Mouse (Mus musculus) olfactory bulb, adult 2 months (tissue): ENCODE results near the gene Atp6v0c. TPM values are rescaled to one million over a fixed set of nuclear protein-coding genes. Genes with fewer than 3 reads are reported as not detected.
A peak's percentile ranks its signal among the peaks of the same experiment; 100 is the strongest.

Experiments
- H3K27ac ChIP-seq: fragments of 200-500 bp; 2 replicates; pipeline ENCODE4 v1.5.1; 2012; ENCODE audit warnings: low read depth, low read length; ENCODE audit not compliant: insufficient read depth
- H3K4me1 ChIP-seq: fragments of 200-500 bp; 2 replicates; pipeline ENCODE4 v1.6.1; 2012; ENCODE audit warnings: low read length; ENCODE audit not compliant: control insufficient read depth, insufficient read depth
- H3K4me3 ChIP-seq: fragments of 200-500 bp; 2 replicates; pipeline ENCODE4 v1.5.1; 2012; ENCODE audit warnings: mild to moderate bottlenecking, low read depth, low read length, moderate library complexity; ENCODE audit not compliant: insufficient read depth
- CTCF ChIP-seq: fragments of 200-500 bp; IDR thresholded peaks from 2 replicates; pipeline ENCODE4 v1.5.1; 2012; ENCODE audit warnings: low read depth, mild to moderate bottlenecking, low read length, moderate library complexity; ENCODE audit not compliant: insufficient read depth
- POLR2A ChIP-seq: fragments of 200-500 bp; IDR thresholded peaks from 2 replicates; pipeline ENCODE4 v1.6.1; 2012; ENCODE audit warnings: mild to moderate bottlenecking, low read depth, low read length, moderate library complexity; ENCODE audit not compliant: insufficient read depth
- WGBS: fragments of 180-500 bp; shearing (Covaris S2); methylation state at CpG from one replicate; pipeline ENCODE4 v1.1.7; 2018; 5-methylcytosine and 5-hydroxymethylcytosine counted together
- polyA plus RNA-seq: library from polyadenylated mRNA; stranded (reverse); fragments of >200 nt; gene quantifications from 2 replicates; pipeline ENCODE4 v1.2.4, GENCODE M21; 2012; ENCODE audit warnings: low replicate concordance; ENCODE audit not compliant: missing spikeins, insufficient read depth, insufficient read length

The Atp6v0c gene
- polyA plus RNA-seq, 1 experiment = not detected

- WGBS = 1% methylated on average over 26 of the region's 26 CpGs
- TF ChIP-seq CTCF (peak; percentile 50), POLR2A (no peak)
- Histone ChIP-seq H3K4me1 (peaks cover 8% of the 10 kb centered on the region), H3K27ac (no peak overlapping the region), H3K4me3 (peak overlapping the region; percentile 34)
Measured at GRCm38 (mm10) chr17:24151890-24152563, 17.5 kb downstream of the Atp6v0c start.

DNA sequence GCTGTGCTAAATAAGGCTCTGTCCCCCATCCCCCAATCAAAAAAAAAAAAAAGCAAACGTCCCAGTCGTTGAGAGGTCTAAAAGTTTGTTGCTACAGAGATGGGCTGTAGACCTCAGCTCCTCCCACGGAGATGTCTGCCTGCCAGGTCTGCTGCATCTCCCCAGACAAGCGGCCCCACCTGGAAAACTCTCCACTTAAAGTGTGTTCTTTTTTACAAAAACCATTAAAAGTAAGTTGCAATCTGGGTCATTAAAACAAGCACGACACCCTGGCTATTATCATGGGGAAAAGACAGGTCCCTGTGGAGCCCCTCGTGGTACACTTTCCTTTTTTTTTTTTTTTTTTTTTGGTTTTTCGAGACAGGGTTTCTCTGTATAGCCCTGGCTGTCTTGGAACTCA is 18.1 kb downstream of the Atp6v0c start:
- H3K27ac ChIP-seq = no peak overlapping the region
- H3K4me1 ChIP-seq = peaks cover 8% of the 10 kb centered on the region
- TF ChIP-seq CTCF = no peak
- no peak for TF ChIP-seq POLR2A
- WGBS = 10% methylated on average over 7 of the region's 7 CpGs
- H3K4me3 ChIP-seq = no peak overlapping the region

- Histone ChIP-seq H3K27ac (no peak within 1 kb of the TSS), H3K4me1 (peaks cover 8% of the 10 kb centered on the region), H3K4me3 (peak within 1 kb of the TSS; percentile 34; the same call in 1 of the 2 replicates)
- 90% methylated on average over 2 of the region's 2 CpGs for WGBS
- TF ChIP-seq CTCF = no peak
Measured at GRCm38 (mm10) chr17:24150824-24151223, 18.7 kb downstream of the Atp6v0c start, which contains the start of gene Pdpk1. Gene Pdpk1, minus strand, starts transcription at chr17:24150924.

DNA sequence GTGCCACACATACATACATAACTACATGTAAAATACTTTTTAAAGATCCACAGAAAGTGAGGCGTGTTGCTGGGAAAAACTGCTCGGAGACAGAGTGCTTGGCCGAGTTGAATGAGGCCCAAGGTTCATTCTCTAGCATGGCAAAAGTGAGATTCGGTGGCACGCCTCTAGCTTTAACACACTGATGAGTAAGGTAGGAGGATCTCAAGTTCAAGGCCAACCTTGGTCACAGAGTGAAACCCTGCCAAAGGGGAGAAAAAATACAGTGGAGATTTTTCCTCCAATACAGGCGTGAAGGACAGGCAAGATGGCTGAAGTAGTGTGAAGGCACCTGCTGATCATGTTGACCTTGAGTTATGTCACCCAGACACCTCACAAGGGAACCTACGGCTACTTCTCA is 20.1 kb downstream of the Atp6v0c start:
- H3K4me3 ChIP-seq = no peak overlapping the region
- WGBS = 94% methylated on average over 7 of the region's 7 CpGs
- no peak for TF ChIP-seq CTCF
- no peak for TF ChIP-seq POLR2A

DNA sequence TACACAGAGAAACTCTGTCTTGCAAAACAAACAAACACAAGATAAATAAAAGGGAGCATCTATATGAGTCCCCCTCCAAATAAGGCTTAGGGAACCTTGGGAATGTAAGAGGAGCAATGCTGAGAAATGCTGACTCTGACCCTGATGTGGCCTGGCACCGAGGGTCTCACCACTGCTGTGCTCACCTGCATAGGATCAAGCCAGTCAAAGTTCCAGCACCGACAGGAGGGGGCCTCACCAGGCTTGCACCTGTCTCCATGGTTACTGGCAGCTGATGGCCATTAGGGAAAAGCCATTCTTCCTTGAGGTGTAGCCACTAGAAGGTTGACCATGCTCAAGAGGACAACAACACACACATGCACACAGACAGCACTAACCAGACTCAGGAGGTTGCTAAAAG is 26.6 kb downstream of the Atp6v0c start:
- 44% methylated on average over 2 of the region's 2 CpGs for WGBS
- Histone ChIP-seq H3K4me1 (peaks cover 8% of the 10 kb centered on the region), H3K27ac (no peak overlapping the region), H3K4me3 (no peak overlapping the region)
- no peak for TF ChIP-seq CTCF
- no peak for TF ChIP-seq POLR2A

More for the DNA sequence above, 20.1 kb downstream of the Atp6v0c start:
- H3K27ac ChIP-seq = no peak overlapping the region
- peaks cover 8% of the 10 kb centered on the region for H3K4me1 ChIP-seq

GRCm38 (mm10) chr17:24141425-24141920 is 28.0 kb downstream of the Atp6v0c start:
- no peak for TF ChIP-seq CTCF
- TF ChIP-seq POLR2A = peak; percentile 70
- under 1% methylated on average over 52 of the region's 57 CpGs for WGBS
- peak overlapping the region; percentile 100 for H3K4me3 ChIP-seq
- peaks cover 8% of the 10 kb centered on the region for H3K4me1 ChIP-seq
- H3K27ac ChIP-seq = peak overlapping the region; percentile 96

GRCm38 (mm10) chr17:24140845-24141424 is 28.6 kb downstream of the Atp6v0c start:
- H3K27ac ChIP-seq = peak overlapping the region; percentile 96
- TF ChIP-seq CTCF (no peak), POLR2A (no peak)
- under 1% methylated on average over 43 of the region's 43 CpGs for WGBS
- H3K4me3 ChIP-seq = peak overlapping the region; percentile 100
- H3K4me1 ChIP-seq = peaks cover 8% of the 10 kb centered on the region

- no peak overlapping the region for H3K4me3 ChIP-seq
- H3K27ac ChIP-seq = no peak overlapping the region
- 67% methylated on average over 4 of the region's 4 CpGs for WGBS
- TF ChIP-seq POLR2A (no peak), CTCF (no peak)
- peaks cover 8% of the 10 kb centered on the region for H3K4me1 ChIP-seq
Measured at GRCm38 (mm10) chr17:24139968-24140367, 29.5 kb downstream of the Atp6v0c start.

DNA sequence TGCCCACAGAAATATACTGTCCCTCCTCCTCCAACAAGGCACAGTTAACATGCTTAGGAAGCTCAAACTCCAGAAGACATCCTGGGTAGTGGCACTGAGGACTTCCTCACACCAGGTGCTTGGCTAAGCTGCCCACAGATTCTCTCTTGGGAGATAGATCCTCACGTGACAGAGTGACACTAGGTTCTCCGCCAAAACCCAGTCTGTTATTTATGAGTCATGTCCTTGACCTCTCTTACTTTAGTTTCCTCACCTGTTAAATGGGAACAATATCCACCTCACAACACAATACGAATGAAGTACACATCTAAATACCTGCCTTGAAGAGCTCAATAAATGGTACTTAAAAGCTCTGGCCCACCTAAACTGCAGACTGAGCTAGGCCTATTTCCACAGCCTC is 30.2 kb downstream of the Atp6v0c start:
- WGBS = 82% methylated on average over 3 of the region's 3 CpGs
- TF ChIP-seq POLR2A (no peak), CTCF (no peak)
- H3K4me3 ChIP-seq = no peak overlapping the region
- H3K27ac ChIP-seq = no peak overlapping the region
- peaks cover 8% of the 10 kb centered on the region for H3K4me1 ChIP-seq
